Mouse (Mus musculus) spleen, adult 2 months (tissue): Measurements from ENCODE around the gene 4933428G20Rik. TPM values are rescaled to one million over a fixed set of nuclear protein-coding genes. Genes with fewer than 3 reads are reported as not detected.

ENCODE experiments used
- DNase-seq, 2 experiments: peaks; one replicate each; pipeline versions ENCODE4 v3.0.0 to v3.0.0-alpha.2; 2012 to 2021; ENCODE audit warnings: low spot score in 2 of 2, low read depth in 1 of 2
- H3K27ac ChIP-seq: fragments of 200-500 bp; 2 replicates; pipeline ENCODE4 v1.5.1; 2012; ENCODE audit warnings: low read length, inconsistent platforms; ENCODE audit not compliant: insufficient read depth
- H3K27me3 ChIP-seq: fragments of 200-500 bp; 2 replicates; pipeline ENCODE4 v1.6.1; 2012; ENCODE audit warnings: mild to moderate bottlenecking, moderate library complexity, low read length, inconsistent platforms; ENCODE audit not compliant: control insufficient read depth, insufficient read depth
- H3K36me3 ChIP-seq: fragments of 200-500 bp; 2 replicates; pipeline ENCODE4 v1.6.1; 2012; ENCODE audit warnings: mild to moderate bottlenecking, low read length, inconsistent platforms; ENCODE audit not compliant: control insufficient read depth, insufficient read depth
- H3K4me1 ChIP-seq: fragments of 200-500 bp; 2 replicates; pipeline ENCODE4 v1.6.1; 2011; ENCODE audit warnings: inconsistent platforms; ENCODE audit not compliant: control insufficient read depth, insufficient read depth, insufficient read length
- H3K4me3 ChIP-seq: fragments of 200-500 bp; 2 replicates; pipeline ENCODE4 v1.5.1; 2011; ENCODE audit warnings: mild to moderate bottlenecking, inconsistent platforms; ENCODE audit not compliant: insufficient read depth, insufficient read length; ENCODE audit errors: extremely low read depth
- CTCF ChIP-seq: fragments of 200-500 bp; IDR thresholded peaks from 2 replicates; pipeline ENCODE4 v1.5.1; 2011; ENCODE audit warnings: mild to moderate bottlenecking, inconsistent platforms; ENCODE audit not compliant: insufficient read depth, insufficient read length, insufficient replicate concordance; ENCODE audit errors: extremely low read depth
- POLR2A ChIP-seq: fragments of 200-500 bp; IDR thresholded peaks from 2 replicates; pipeline ENCODE4 v1.6.1; 2011; ENCODE audit warnings: low read depth, low read length, inconsistent platforms
- WGBS: fragments of 180-500 bp; shearing (Covaris S2); methylation state at CpG from one replicate; pipeline ENCODE4 v1.1.7; 2018; 5-methylcytosine and 5-hydroxymethylcytosine counted together
- polyA plus RNA-seq: library from polyadenylated mRNA; depleted of rRNA; stranded (reverse); fragments of >200 nt; gene quantifications from 2 replicates; pipeline ENCODE4 v1.2.3, GENCODE M21; 2012

The 4933428G20Rik gene
- polyA plus RNA-seq, 1 experiment: not detected

DNA sequence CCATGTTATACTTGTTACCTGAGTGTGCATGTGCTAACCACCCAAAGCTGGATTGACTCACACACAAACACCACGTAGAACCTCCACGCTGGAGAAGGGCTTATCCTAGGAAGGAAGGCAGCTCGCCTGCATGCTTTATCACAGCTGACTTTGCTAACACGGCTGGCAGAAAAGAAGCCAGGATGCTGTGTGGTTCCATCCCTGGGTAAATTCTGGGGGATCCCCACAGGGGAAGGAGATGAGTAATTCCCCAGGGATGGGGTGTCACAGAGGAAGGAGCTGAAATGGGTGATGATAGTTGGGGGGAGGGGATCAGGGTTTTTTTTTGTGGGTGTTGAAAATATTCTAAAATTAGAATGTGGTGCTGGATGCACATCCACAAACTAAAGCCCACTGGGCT lies 5.6 kb upstream of the 4933428G20Rik start:
- H3K27me3 ChIP-seq: no peaks in the 10 kb centered on the region
- H3K27ac ChIP-seq: no peak overlapping the region
- TF ChIP-seq POLR2A: no peak
- no peak for TF ChIP-seq CTCF
- no peak for DNase-seq
- H3K36me3 ChIP-seq: no peaks in the 10 kb centered on the region
- 63% methylated on average over 4 of the region's 4 CpGs for WGBS
- no peaks in the 10 kb centered on the region for H3K4me1 ChIP-seq
- H3K4me3 ChIP-seq: no peak overlapping the region

- no peaks in the 10 kb centered on the region for H3K27me3 ChIP-seq
- H3K4me1 ChIP-seq: no peaks in the 10 kb centered on the region; the same call in 1 of the 2 replicates
- no peak overlapping the region for H3K4me3 ChIP-seq
- TF ChIP-seq POLR2A (no peak), CTCF (no peak)
- no peaks in the 10 kb centered on the region for H3K36me3 ChIP-seq
- no peak overlapping the region for H3K27ac ChIP-seq
- no peak for DNase-seq
- 87% methylated on average over 4 of the region's 4 CpGs for WGBS
Observed at GRCm38 (mm10) chr11:97502846-97503245, 2.7 kb upstream of the 4933428G20Rik start.

GRCm38 (mm10) chr11:97502383-97502782 lies 2.2 kb upstream of the 4933428G20Rik start:
- TF ChIP-seq POLR2A (no peak), CTCF (no peak)
- H3K4me1 ChIP-seq: no peaks in the 10 kb centered on the region; the same call in 1 of the 2 replicates
- H3K36me3 ChIP-seq: no peaks in the 10 kb centered on the region
- H3K27ac ChIP-seq: no peak overlapping the region
- DNase-seq: no peak
- 78% methylated on average over 9 of the region's 9 CpGs for WGBS
- no peak overlapping the region for H3K4me3 ChIP-seq
- H3K27me3 ChIP-seq: no peaks in the 10 kb centered on the region

- no peaks in the 10 kb centered on the region; the same call in 1 of the 2 replicates for H3K4me1 ChIP-seq
- no peaks in the 10 kb centered on the region for H3K36me3 ChIP-seq
- H3K4me3 ChIP-seq: no peak overlapping the region
- no peak for TF ChIP-seq POLR2A
- no peak for TF ChIP-seq CTCF
- no peaks in the 10 kb centered on the region for H3K27me3 ChIP-seq
- DNase-seq: no peak
- no peak overlapping the region for H3K27ac ChIP-seq
- WGBS: 98% methylated on average over 51 of the region's 51 CpGs
Observed at GRCm38 (mm10) chr11:97500720-97501448, 744 bp upstream of the 4933428G20Rik start.

DNA sequence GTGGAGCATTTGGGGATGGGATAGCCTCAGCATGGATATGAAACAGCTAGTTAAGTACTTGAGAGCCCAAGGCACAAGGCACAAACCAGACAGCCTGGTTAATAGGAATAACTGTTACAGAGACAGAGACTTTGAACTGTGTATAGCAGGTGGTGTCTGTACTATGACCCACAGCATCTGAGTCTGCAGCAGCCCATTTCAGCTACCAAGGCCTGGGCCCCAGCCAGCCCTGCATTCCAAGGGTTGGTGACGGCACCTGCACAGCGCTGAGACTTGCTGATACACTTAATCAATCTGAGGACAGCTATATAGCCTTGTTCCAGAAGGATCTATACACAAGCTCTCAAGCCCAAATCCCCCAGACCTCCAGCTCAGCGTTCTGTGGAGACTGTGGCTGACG lies 2.6 kb downstream of the 4933428G20Rik start:
- Histone ChIP-seq H3K27me3 (no peaks in the 10 kb centered on the region), H3K36me3 (no peaks in the 10 kb centered on the region), H3K4me3 (no peak overlapping the region), H3K27ac (no peak overlapping the region), H3K4me1 (no peaks in the 10 kb centered on the region; the same call in 1 of the 2 replicates)
- 99% methylated on average over 4 of the region's 4 CpGs for WGBS
- no peak for DNase-seq
- TF ChIP-seq CTCF: no peak
- TF ChIP-seq POLR2A: no peak

GRCm38 (mm10) chr11:97492836-97493235 lies 7.3 kb downstream of the 4933428G20Rik start:
- no peak overlapping the region for H3K4me3 ChIP-seq
- no peaks in the 10 kb centered on the region for H3K27me3 ChIP-seq
- no peak for DNase-seq
- no peaks in the 10 kb centered on the region for H3K4me1 ChIP-seq
- H3K36me3 ChIP-seq: no peaks in the 10 kb centered on the region
- TF ChIP-seq CTCF (no peak), POLR2A (no peak)
- 88% methylated on average over 3 of the region's 3 CpGs for WGBS
- H3K27ac ChIP-seq: no peak overlapping the region

DNA sequence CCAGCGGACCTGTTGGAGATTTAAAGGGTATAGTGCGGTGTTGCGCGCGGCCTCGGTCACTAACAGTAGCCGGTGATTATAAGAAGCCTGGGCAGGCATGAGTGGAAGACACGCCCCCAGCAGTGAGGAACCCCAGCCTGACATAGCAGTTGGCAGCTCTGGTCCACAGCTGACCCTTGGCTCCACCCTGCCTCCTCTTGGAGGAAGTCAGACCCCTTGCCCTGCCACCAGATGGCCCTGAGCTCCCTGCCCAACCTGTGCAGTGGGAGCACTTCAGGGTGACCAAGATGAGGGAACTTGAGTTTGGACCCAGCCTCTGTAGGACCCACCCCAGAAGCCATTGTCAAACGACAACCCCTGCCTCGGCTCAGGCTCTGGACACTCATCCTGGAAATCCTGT lies 8.5 kb downstream of the 4933428G20Rik start:
- WGBS: 95% methylated on average over 10 of the region's 10 CpGs
- H3K4me1 ChIP-seq: no peaks in the 10 kb centered on the region

More for the DNA sequence above, 8.5 kb downstream of the 4933428G20Rik start:
- Histone ChIP-seq H3K4me3 (no peak overlapping the region), H3K36me3 (no peaks in the 10 kb centered on the region), H3K27me3 (no peaks in the 10 kb centered on the region), H3K27ac (no peak overlapping the region)
- DNase-seq: no peak
- no peak for TF ChIP-seq POLR2A
- TF ChIP-seq CTCF: no peak
